Mouse (Mus musculus): ENCODE measurements at regions not wholly inside any gene's neighbourhood (a gene's known extent, or its start where the extent isn't known, plus 50 kb on each side); places are given as distances from the start of the nearest gene placed in this dataset.
A peak's percentile ranks its signal among the peaks of the same experiment; 100 is the strongest.

DNA sequence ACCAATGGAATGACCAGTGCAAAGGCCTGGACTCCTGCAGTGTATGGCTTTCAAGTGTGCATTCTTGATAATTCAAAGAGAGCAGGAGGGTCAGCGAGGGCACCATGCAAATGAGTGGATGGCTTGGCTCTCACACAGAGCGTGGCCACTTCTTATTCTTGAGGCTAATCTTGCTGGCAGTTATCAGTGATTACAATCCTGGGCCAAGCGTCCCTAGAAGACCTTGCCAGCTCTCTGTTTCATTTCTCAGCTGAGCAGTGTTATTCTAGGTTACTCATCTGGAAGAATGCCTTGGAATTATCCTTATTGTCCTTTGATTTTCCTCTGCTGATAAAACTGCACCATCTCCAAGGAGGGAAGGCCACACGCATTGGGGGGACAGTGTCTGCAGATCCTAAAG is 388.5 kb downstream of the Ttll7 start:
- no peaks in the 10 kb centered on the region for H3K36me3 ChIP-seq (replicated peaks; ENCODE audit: control insufficient read depth, insufficient read depth, low read depth, low read length)

DNA sequence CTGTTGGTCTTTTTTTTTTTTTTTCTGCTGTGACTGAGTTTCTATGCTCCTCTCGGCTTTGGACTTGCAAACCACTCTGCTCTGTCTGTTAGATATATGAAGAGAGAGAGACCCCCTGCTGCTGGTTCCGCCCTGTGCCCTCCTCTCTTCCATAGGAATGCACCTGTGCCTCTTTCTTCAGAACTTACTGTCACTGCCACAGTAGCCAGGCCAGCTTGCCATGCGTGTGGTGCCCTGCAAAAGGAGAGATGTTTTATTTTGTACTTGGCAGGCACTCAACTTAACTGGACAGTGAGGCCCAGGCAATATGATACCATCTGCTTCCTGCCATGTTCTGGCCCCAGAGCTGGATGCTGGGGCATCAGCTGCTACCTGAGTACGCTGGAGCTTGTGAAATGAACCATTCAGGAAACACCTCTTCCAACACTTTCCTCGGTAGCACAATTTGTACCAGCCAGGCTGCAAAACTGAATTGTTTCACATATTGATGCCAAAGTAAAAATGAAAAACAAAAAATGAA is 392.8 kb downstream of the Ttll7 start:
- no peaks in the 10 kb centered on the region for H3K27me3 ChIP-seq (ENCODE audit: control insufficient read depth, insufficient read depth, low read length)
- DNase-seq (ENCODE audit: low spot score) (no peak), ATAC-seq (replicated peaks; ENCODE audit: insufficient number of reproducible peaks, low FRiP score, low TSS enrichment, low read depth) (no peak)
- no peak overlapping the region for H3K9ac ChIP-seq (replicated peaks; ENCODE audit: low read length)
- H3K27ac ChIP-seq (replicated peaks; ENCODE audit: low read depth, low read length), result no peak overlapping the region
- 70% methylated on average over 5 of the region's 5 CpGs for WGBS
- no peaks in the 10 kb centered on the region for H3K9me3 ChIP-seq (replicated peaks; ENCODE audit: control insufficient read depth, low read length)
- no peaks in the 10 kb centered on the region for H3K4me1 ChIP-seq (ENCODE audit: control insufficient read depth, insufficient read depth, low read length)
- H3K4me2 ChIP-seq (ENCODE audit: low read depth, low read length), result no peak overlapping the region
- no peak overlapping the region for H3K4me3 ChIP-seq (ENCODE audit: low read depth, low read length)
- H3K36me3 ChIP-seq (replicated peaks; ENCODE audit: control insufficient read depth, insufficient read depth, low read depth, low read length), result no peaks in the 10 kb centered on the region

More for the DNA sequence above, 388.5 kb downstream of the Ttll7 start:
- DNase-seq (ENCODE audit: low spot score) (no peak), ATAC-seq (replicated peaks; ENCODE audit: insufficient number of reproducible peaks, low FRiP score, low TSS enrichment, low read depth) (no peak)
- H3K4me2 ChIP-seq (ENCODE audit: low read depth, low read length), result no peak overlapping the region
- H3K4me1 ChIP-seq (ENCODE audit: control insufficient read depth, insufficient read depth, low read length), result no peaks in the 10 kb centered on the region
- no peak overlapping the region for H3K4me3 ChIP-seq (ENCODE audit: low read depth, low read length)
- no peak overlapping the region for H3K9ac ChIP-seq (replicated peaks; ENCODE audit: low read length)
- WGBS, result 64% methylated on average over 4 of the region's 4 CpGs
- no peak overlapping the region for H3K27ac ChIP-seq (replicated peaks; ENCODE audit: low read depth, low read length)
- no peaks in the 10 kb centered on the region for H3K27me3 ChIP-seq (ENCODE audit: control insufficient read depth, insufficient read depth, low read length)
- H3K9me3 ChIP-seq (replicated peaks; ENCODE audit: control insufficient read depth, low read length), result no peaks in the 10 kb centered on the region

DNA sequence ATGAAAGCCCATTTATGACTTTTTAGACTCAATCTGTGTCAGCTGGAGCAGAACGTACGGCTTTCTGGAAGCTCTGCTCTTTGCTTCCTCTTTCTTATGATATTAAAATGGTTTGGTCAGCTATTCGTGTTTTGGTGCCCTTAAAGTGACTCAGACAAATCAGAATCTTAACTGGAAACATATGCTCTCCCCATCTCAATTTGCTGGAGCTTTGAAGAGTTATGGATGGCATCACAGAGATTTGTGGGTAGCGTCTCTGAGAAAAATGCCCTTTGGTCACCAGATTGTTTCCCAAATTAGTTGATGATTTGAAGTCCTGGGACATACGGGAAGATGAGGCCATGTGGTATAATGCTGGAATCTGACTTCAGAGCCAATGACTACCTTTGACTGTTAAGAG is 394.0 kb downstream of the Ttll7 start:
- H3K9ac ChIP-seq (replicated peaks; ENCODE audit: low read length), result no peak overlapping the region
- no peak overlapping the region for H3K4me2 ChIP-seq (ENCODE audit: low read depth, low read length)
- no peaks in the 10 kb centered on the region for H3K36me3 ChIP-seq (replicated peaks; ENCODE audit: control insufficient read depth, insufficient read depth, low read depth, low read length)
- no peak overlapping the region for H3K4me3 ChIP-seq (ENCODE audit: low read depth, low read length)
- DNase-seq (ENCODE audit: low spot score) (peak; percentile 17), ATAC-seq (replicated peaks; ENCODE audit: insufficient number of reproducible peaks, low FRiP score, low TSS enrichment, low read depth) (no peak)
- H3K4me1 ChIP-seq (ENCODE audit: control insufficient read depth, insufficient read depth, low read length), result no peaks in the 10 kb centered on the region
- WGBS, result 52% methylated on average over 5 of the region's 5 CpGs
- no peak overlapping the region for H3K27ac ChIP-seq (replicated peaks; ENCODE audit: low read depth, low read length)
- H3K27me3 ChIP-seq (ENCODE audit: control insufficient read depth, insufficient read depth, low read length), result no peaks in the 10 kb centered on the region
- H3K9me3 ChIP-seq (replicated peaks; ENCODE audit: control insufficient read depth, low read length), result no peaks in the 10 kb centered on the region

DNA sequence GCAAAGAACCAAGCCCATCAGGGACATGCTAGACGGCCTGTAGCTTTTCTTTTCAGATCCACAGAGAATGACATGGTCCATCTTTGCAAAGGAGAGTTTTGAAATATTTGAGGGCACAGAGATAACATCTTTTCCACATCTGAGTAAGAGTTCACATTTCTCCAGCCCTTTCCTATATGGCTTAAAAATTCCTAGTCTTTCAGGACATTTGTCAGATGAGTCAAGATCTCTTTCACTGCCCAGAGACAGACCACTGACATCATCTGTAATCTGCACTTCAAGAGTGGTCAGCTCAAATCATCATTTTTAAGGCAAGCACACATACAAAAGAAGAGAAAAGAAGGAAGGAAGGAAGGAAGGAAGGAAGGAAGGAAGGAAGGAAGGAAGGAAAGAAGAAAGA is 397.3 kb downstream of the Ttll7 start:
- Histone ChIP-seq H3K9ac (replicated peaks; ENCODE audit: low read length) (no peak overlapping the region), H3K4me1 (ENCODE audit: control insufficient read depth, insufficient read depth, low read length) (no peaks in the 10 kb centered on the region), H3K4me3 (ENCODE audit: low read depth, low read length) (no peak overlapping the region), H3K36me3 (replicated peaks; ENCODE audit: control insufficient read depth, insufficient read depth, low read depth, low read length) (no peaks in the 10 kb centered on the region), H3K27ac (replicated peaks; ENCODE audit: low read depth, low read length) (no peak overlapping the region), H3K4me2 (ENCODE audit: low read depth, low read length) (no peak overlapping the region), H3K27me3 (ENCODE audit: control insufficient read depth, insufficient read depth, low read length) (no peaks in the 10 kb centered on the region), H3K9me3 (replicated peaks; ENCODE audit: control insufficient read depth, low read length) (no peaks in the 10 kb centered on the region)
- WGBS, result 86% methylated on average over 1 of the region's 1 CpGs
- DNase-seq (ENCODE audit: low spot score) (no peak), ATAC-seq (replicated peaks; ENCODE audit: insufficient number of reproducible peaks, low FRiP score, low TSS enrichment, low read depth) (no peak)

DNA sequence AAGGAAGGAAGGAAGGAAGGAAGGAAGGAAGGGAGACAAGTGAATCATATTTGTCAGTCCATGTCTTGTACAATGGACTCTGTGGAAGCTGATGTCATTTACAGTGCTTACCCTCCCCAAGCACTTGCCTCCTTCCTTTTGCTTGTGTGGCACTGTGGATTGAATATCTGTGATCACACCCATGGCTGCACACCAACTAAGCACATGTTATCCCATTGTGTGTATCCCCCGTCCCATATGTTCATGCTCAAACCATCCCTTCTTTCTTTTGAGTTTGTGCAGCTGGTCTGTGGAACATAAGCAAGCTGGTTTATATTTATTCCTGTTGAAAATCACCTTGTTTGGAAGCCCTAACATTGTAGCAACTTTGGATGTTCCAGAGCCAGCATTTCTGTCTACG is 397.7 kb downstream of the Ttll7 start:
- Histone ChIP-seq H3K9ac (replicated peaks; ENCODE audit: low read length) (no peak overlapping the region), H3K9me3 (replicated peaks; ENCODE audit: control insufficient read depth, low read length) (no peaks in the 10 kb centered on the region), H3K4me2 (ENCODE audit: low read depth, low read length) (no peak overlapping the region), H3K27me3 (ENCODE audit: control insufficient read depth, insufficient read depth, low read length) (no peaks in the 10 kb centered on the region), H3K4me3 (ENCODE audit: low read depth, low read length) (no peak overlapping the region), H3K4me1 (ENCODE audit: control insufficient read depth, insufficient read depth, low read length) (no peaks in the 10 kb centered on the region), H3K36me3 (replicated peaks; ENCODE audit: control insufficient read depth, insufficient read depth, low read depth, low read length) (no peaks in the 10 kb centered on the region), H3K27ac (replicated peaks; ENCODE audit: low read depth, low read length) (no peak overlapping the region)
- DNase-seq (ENCODE audit: low spot score) (no peak), ATAC-seq (replicated peaks; ENCODE audit: insufficient number of reproducible peaks, low FRiP score, low TSS enrichment, low read depth) (no peak)
- 93% methylated on average over 2 of the region's 2 CpGs for WGBS

DNA sequence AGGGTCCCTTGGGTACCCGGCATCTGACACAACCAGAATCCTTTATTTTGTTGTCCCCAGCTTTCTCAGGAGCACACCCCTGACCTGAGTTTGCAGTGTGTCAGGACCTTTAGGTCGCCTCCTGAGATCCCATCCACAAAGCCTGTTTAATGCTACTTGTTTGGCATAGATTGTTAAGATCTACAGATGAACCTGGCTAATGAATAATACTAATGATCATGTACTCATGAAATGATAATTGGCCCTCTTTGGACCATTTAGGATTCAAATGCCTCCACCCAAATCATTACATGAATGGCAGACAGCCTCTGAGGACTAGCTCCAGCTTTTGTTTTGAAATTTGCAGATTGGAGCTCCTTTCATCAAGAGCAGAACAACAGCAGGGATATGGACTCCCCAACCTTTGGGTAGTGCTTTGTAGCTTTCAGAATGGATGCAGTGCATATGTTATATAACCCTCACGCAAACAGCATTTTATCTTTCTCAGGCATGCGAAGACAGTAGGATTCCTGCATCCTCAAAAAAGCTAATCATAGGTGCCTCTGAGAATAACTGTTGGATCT is 400.1 kb downstream of the Ttll7 start:
- no peak overlapping the region for H3K4me3 ChIP-seq (ENCODE audit: low read depth, low read length)
- H3K9me3 ChIP-seq (replicated peaks; ENCODE audit: control insufficient read depth, low read length), result no peaks in the 10 kb centered on the region
- no peak for ATAC-seq (replicated peaks; ENCODE audit: insufficient number of reproducible peaks, low FRiP score, low TSS enrichment, low read depth)
- no peak overlapping the region for H3K9ac ChIP-seq (replicated peaks; ENCODE audit: low read length)
- no peaks in the 10 kb centered on the region for H3K27me3 ChIP-seq (ENCODE audit: control insufficient read depth, insufficient read depth, low read length)
- H3K4me1 ChIP-seq (ENCODE audit: control insufficient read depth, insufficient read depth, low read length), result no peaks in the 10 kb centered on the region
- no peaks in the 10 kb centered on the region for H3K36me3 ChIP-seq (replicated peaks; ENCODE audit: control insufficient read depth, insufficient read depth, low read depth, low read length)
- WGBS, result 84% methylated on average over 4 of the region's 4 CpGs
- no peak overlapping the region for H3K27ac ChIP-seq (replicated peaks; ENCODE audit: low read depth, low read length)
- DNase-seq (ENCODE audit: low spot score), result no peak
- no peak overlapping the region for H3K4me2 ChIP-seq (ENCODE audit: low read depth, low read length)

DNA sequence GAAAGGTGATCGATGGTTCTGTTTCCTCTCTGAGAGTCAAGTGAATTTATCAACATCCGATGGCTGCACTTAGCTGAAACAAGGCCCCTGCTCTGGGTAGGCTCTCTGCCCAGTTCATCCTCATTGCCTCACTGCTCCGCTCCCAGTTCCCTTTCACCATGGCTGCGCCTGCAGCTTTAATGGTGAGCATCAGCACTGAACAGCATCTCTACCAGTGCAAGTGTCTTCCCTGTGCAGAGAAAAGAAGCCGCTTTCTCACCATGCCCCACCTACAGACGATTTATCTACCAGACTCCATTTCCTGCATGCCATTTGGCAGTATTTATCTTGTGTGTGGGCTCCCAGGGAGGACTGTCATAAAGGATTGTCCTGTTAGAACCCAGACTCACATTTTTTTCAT is 400.6 kb downstream of the Ttll7 start:
- H3K36me3 ChIP-seq (replicated peaks; ENCODE audit: control insufficient read depth, insufficient read depth, low read depth, low read length), result no peaks in the 10 kb centered on the region
- 69% methylated on average over 6 of the region's 6 CpGs for WGBS
- ATAC-seq (replicated peaks; ENCODE audit: insufficient number of reproducible peaks, low FRiP score, low TSS enrichment, low read depth) (no peak), DNase-seq (ENCODE audit: low spot score) (no peak)
- no peaks in the 10 kb centered on the region for H3K4me1 ChIP-seq (ENCODE audit: control insufficient read depth, insufficient read depth, low read length)
- H3K4me2 ChIP-seq (ENCODE audit: low read depth, low read length), result no peak overlapping the region
- H3K27me3 ChIP-seq (ENCODE audit: control insufficient read depth, insufficient read depth, low read length), result no peaks in the 10 kb centered on the region
- no peaks in the 10 kb centered on the region for H3K9me3 ChIP-seq (replicated peaks; ENCODE audit: control insufficient read depth, low read length)
- no peak overlapping the region for H3K4me3 ChIP-seq (ENCODE audit: low read depth, low read length)
- H3K27ac ChIP-seq (replicated peaks; ENCODE audit: low read depth, low read length), result no peak overlapping the region
- H3K9ac ChIP-seq (replicated peaks; ENCODE audit: low read length), result no peak overlapping the region

DNA sequence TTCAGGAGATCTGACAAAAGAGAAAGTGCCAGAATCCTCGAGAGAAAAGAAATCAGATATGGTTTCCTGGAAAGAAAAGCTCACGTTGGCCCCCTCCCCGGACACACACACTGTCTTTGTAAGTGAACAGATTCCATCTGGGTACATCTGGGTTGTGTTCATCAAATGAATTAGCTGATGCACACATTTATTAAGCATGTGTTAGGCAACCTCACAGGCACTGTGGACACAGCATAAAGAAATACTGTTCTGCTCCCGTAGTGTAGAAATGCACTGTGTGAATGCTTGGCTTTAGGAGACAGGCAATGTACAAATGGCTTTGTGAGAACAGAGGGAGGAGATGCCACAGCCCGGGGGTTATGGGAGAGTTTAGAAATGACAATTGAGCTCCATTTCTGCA is 402.3 kb downstream of the Ttll7 start:
- Histone ChIP-seq H3K9me3 (replicated peaks; ENCODE audit: control insufficient read depth, low read length) (no peaks in the 10 kb centered on the region), H3K4me1 (ENCODE audit: control insufficient read depth, insufficient read depth, low read length) (no peaks in the 10 kb centered on the region), H3K27ac (replicated peaks; ENCODE audit: low read depth, low read length) (no peak overlapping the region), H3K9ac (replicated peaks; ENCODE audit: low read length) (no peak overlapping the region), H3K36me3 (replicated peaks; ENCODE audit: control insufficient read depth, insufficient read depth, low read depth, low read length) (no peaks in the 10 kb centered on the region), H3K4me3 (ENCODE audit: low read depth, low read length) (no peak overlapping the region), H3K4me2 (ENCODE audit: low read depth, low read length) (no peak overlapping the region), H3K27me3 (ENCODE audit: control insufficient read depth, insufficient read depth, low read length) (no peaks in the 10 kb centered on the region)
- DNase-seq (ENCODE audit: low spot score) (no peak), ATAC-seq (replicated peaks; ENCODE audit: insufficient number of reproducible peaks, low FRiP score, low TSS enrichment, low read depth) (peak; percentile 34; the same call in 1 of the 2 replicates)
- WGBS, result 53% methylated on average over 5 of the region's 5 CpGs

Data from embryonic facial prominence, embryonic 11.5 days (tissue).